Mouse (Mus musculus) G1E (cell line): ENCODE data around the gene Col4a6.

Source experiments
- CTCF ChIP-seq: IDR thresholded peaks from 2 replicates; pipeline ENCODE4 v1.5.1; 2012; ENCODE audit warnings: low read depth, low read length, inconsistent platforms, mixed read lengths
- POLR2AphosphoS5 ChIP-seq: IDR thresholded peaks from 2 replicates; pipeline ENCODE4 v1.6.1; 2012; ENCODE audit warnings: low read depth, low read length, inconsistent platforms; ENCODE audit not compliant: insufficient replicate concordance

DNA sequence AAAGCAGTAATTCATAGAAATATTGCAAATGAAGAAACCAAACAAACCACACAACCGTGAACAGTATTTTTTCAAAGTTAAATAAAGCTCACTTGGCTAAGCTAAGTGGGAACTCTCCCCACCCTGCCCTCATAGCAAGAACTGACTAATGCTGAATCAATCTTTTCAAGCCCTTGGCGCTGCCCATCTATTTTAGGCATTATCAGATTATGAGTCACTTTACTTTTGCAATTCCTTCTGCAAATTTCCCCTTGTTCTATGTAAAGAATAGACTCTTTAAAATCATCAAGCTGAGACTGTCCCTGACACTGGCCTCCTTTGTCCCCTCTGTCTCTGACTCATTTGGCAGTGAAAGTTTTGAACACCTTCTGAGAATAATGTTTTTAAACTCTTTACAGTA, 34.5 kb downstream of the Col4a6 start:
- TF ChIP-seq CTCF: no peak
- TF ChIP-seq POLR2AphosphoS5: no peak
